Mouse (Mus musculus): ENCODE measurements around the gene Lamtor3.
"Not testable (repeated sequence)": the region's sequence is repeated elsewhere in the genome, so short reads cannot be mapped to it uniquely, and the experiment has no call there.

The Lamtor3 gene

GRCm38 (mm10) chr3:137918172-137918931 lies at the start of gene Lamtor3:
TSS of gene Lamtor3 (plus strand) at chr3:137918506.
- DNase-seq (ENCODE audit: low read depth, low spot score): peak; percentile 68

DNA sequence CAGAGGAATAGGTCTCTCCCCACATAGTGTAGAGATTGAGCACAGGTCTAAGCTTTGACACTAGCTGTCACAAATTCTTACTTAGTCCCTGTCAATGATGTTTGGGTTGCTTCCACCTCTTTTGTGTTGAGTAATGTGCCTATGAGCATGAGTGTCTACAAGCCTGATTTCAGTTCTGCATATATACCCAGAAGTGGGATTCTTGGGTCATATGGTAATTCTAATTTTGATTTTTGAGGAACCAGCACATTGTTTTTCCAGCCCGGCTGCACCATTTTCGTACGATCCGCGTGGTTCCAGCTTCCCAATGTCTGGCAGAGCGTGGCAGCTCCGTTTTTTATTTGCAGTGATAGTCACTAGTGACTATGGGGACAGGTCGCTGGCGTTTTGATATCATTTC lies 48.9 kb upstream of the Lamtor3 start:
- DNase-seq (ENCODE audit: low read depth, low spot score): no peak

- no peak for DNase-seq (ENCODE audit: low read depth, low spot score)
Observed at GRCm38 (mm10) chr3:137879313-137879712, 39.0 kb upstream of the Lamtor3 start.

DNA sequence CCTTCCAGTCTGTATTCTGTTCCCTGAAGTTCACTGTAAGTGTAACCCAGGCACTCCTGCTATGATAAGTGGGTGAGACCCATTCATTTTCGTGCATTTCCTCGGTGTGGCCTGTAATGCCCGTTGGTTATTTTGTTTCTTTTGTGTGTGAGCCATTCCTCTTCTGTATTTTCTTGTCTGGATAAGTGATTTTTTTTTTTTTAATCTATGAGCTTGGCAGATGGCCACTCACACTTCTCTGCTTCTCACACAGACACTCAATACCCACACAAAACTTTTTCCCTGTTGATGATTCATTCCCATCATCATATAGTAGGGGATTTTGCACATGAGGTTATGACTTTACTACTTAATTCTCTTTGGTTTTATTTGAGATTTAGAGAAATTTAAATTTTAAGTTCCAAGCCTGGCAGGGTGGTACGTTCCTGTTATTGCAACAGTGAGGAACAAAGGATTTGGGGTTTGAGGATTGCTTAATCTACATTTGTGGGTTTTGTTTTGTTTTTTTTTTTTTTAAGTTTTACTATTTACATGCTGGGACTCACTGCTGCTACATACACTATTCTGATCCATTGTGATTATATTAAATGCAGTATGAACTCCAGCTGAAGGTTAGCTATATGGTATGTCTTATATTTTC lies 38.1 kb upstream of the Lamtor3 start:
- no peak for DNase-seq (ENCODE audit: low read depth, low spot score)

GRCm38 (mm10) chr3:137881093-137881492 lies 37.2 kb upstream of the Lamtor3 start:
- DNase-seq (ENCODE audit: low read depth, low spot score): no peak

DNA sequence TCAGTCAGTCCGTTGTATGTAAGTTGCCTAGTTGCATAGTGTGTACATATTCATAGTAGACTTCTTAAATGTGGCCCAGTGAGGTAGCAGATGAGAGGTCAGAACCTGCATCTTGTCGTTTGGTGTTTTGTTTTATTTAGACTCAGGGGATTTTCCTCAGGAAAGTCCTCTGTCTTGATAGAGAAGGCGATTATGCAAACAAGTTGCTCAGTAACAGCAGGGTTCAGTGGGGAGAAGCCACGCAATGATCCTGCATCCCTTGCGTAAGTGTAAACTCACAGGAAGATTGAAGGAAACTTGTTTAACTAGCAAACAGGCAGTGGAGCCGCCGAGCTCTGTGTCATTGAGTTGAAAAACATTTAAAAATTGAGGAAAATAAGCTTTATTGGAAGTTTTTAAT lies 30.3 kb upstream of the Lamtor3 start:
- DNase-seq (ENCODE audit: low read depth, low spot score): no peak

DNA sequence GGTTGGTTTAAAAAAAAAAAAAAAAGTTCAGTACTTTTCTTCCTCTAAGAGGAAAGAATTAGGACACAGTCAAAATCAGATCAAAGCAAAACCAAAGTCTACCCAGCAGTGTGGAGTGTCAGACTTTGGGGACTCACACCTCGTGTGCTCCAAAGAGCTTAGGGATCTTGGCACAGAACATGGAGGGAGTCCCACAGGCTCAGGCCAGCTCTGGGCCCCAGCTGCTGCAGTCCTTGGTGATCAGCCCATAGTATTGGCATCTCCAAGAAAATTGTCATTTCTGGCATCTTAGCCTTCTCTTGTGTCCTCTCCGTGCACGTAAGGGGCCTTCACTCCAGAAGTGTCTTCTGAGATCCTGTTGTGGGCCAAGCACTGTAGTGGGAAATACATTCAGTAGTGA lies 27.2 kb upstream of the Lamtor3 start:
- no peak for DNase-seq (ENCODE audit: low read depth, low spot score)

DNA sequence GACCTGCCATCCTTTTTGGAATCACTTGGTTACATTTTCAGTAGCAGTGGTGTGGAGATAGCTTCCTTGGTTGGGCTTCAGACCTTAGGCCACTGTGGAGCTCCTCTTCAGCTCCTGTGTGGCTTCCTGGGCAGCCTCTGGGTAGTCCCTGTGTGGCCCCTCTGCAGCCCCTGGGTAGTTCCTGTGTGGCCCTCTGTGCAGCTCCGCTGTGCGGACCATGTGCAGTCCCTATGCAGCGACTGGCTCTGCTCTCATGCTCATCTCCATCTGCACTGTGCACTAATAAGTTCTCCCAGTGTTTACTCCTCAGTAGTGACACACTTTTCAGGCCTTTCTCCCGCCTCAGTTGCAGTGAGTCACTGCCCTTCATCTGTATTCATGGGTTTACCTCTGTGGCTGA lies 26.2 kb upstream of the Lamtor3 start:
- DNase-seq (ENCODE audit: low read depth, low spot score): no peak

DNA sequence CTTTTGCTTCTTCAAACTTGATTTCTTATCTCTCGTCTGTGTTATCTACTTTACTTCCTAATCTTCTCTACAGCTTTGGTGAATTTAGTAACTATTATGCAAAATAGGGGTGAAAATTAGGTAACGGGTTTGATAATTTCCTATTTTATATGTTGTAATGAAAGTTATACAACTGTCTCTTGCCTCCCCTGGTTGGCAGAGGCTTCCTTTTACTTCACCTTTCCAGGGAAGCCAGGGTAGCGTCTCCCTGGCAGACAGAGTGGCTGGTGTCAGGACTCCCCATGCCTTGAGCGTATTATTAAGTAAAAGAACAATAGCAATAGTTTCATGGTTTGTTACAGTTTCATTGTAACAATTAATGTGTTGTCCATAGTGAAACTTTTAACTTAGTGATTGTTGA lies 24.5 kb upstream of the Lamtor3 start:
- DNase-seq (ENCODE audit: low read depth, low spot score): no peak

- peak; percentile 36 for DNase-seq (ENCODE audit: low read depth, low spot score)
Observed at GRCm38 (mm10) chr3:137895196-137895595, 23.1 kb upstream of the Lamtor3 start.

DNA sequence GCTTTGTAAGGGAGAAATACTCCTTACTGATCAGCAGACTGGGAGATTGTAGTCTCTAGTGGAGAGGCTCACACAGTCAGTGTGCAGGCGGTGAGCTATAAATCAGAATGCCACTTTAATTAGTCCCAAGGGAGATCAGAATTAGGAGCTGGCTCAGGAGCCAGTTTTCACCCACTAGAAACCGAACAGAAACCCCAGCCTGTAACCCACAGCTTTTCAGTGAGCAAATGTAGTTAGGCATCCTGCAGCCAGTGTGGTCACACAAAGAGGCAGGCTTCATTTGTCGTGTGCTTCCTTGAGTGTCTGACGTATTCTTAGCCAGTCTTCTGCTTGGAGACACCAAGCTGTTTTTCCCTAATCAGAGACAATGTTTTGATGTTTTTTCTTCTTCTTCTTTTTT lies 21.9 kb upstream of the Lamtor3 start:
- no peak for DNase-seq (ENCODE audit: low read depth, low spot score)

DNA sequence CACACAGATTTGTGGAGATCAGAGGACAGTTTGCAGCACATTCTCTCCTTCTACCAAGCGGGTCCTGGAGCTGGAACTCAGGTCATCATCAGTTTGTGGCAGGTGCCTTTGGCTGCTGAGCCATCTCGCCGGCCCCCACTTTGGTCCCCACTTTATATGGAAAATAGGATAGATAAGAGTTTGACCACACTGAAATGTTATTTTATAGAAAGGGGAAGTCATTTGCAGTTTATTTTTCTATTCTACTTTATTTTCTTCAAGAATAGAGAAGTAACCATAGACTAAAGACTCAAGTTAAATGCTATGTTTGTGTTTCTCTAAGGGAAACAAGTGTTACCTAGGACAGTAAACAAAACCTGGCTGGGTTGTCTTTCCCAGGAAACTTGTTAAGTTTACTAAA lies 21.4 kb upstream of the Lamtor3 start:
- DNase-seq (ENCODE audit: low read depth, low spot score): no peak

- DNase-seq (ENCODE audit: low read depth, low spot score): no peak
Observed at GRCm38 (mm10) chr3:137897685-137898084, 20.6 kb upstream of the Lamtor3 start.

GRCm38 (mm10) chr3:137900149-137900548 lies 18.2 kb upstream of the Lamtor3 start:
- no peak for DNase-seq (ENCODE audit: low read depth, low spot score)

DNA sequence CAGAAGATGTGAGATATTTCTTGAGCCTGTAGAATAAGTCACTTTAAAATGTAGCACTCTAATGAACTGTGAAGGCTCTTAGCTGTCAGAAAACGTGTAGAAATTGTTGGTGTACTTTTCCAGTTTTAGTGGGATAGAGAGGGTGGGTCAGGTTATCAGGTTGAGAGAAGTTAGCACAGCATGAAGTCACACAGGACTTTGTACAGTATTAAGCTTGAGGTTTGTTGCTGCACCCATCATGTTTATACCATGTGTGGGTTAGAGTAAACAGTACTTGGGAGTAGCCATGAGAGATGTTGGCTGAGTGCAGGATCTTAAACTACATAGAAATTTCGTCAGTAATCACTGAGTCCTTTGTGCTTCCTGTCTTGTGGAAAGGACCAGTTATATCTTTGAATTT lies 5.2 kb upstream of the Lamtor3 start:
- DNase-seq (ENCODE audit: low read depth, low spot score): no peak

DNA sequence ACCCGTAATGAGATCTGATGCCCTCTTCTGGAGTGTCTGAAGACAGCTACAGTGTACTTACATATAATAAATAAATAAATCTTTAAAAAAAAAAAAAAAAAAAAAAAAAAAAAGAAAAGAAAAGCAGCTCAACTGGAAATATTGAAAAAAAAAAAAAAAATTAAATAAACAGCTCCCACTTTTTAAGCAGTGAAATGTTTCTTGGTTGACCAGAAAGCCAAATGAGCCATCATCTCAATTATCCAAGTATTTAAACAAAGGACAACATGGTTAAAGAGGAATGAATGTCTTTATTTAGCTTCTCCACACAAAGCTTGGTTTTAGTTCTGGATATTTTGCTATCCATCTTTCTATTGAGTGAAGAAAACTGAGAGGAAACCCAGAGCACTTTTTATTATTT lies 3.7 kb upstream of the Lamtor3 start:
- DNase-seq (ENCODE audit: low read depth, low spot score): not testable (repeated sequence)

DNA sequence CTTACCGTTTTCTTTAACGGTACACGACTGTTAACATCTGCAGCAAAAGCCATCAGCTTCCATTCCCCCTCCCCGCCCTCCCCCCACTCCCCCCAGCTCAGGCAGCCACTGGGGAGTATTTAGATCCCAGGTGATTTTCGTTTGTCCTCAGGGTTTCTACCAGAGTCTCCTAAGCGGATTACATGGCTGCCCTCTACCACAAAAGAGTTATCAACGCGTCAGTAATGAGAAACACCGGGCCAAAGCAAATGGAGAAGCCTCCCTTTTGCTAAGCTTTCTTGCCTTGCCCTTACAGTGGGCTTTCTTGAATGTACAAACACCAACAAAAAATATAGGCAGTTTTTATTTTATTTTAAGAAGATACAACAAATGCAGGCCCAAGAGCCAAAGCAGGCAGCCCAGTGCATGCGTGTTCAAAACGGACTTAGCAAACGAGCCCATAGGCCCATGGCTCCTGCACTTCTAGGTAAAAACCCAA lies 573 bp upstream of the Lamtor3 start:
- DNase-seq (ENCODE audit: low read depth, low spot score): no peak

DNA sequence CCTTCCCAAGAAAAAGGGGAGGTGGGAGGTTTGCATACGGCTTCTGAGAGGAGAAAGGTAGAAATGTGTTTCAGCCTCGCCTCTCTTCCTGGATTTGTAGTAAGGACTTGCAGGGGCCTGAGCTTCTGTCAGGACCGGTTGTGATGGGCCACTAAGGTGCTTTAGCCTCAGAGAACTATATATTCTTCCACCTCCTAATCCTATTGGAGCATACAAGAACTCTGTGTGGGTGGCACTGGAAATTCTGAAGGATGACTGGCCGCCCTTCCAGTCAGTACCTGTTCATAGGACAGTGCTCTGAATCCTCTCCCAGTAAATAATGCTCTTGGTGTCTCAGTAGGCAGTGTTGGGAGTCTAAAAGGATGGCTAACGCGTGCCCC lies 616 bp downstream of the Lamtor3 start:
- no peak for DNase-seq (ENCODE audit: low read depth, low spot score)

GRCm38 (mm10) chr3:137919398-137919797 lies 1.1 kb downstream of the Lamtor3 start:
- no peak for DNase-seq (ENCODE audit: low read depth, low spot score)

DNA sequence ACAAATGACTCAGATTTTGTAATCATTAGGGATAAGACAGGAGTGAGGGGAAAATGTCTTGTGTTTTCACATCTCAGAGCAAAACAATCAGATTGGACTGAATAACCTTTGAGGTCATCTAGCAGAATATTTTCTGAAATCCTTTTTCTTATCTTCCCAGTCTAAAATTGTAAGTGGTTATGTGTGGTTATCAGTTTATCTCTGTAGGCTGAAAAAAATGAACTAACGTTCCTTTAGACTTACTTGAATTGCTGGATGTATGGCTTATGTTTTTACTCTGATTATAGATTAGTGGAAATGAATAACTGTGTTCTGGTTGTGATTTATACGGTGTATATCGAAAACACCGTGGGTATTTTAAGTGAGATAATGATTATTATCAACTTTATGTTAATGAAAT lies 2.3 kb downstream of the Lamtor3 start:
- no peak for DNase-seq (ENCODE audit: low read depth, low spot score)

GRCm38 (mm10) chr3:137927010-137927409 lies 8.7 kb downstream of the Lamtor3 start:
- DNase-seq (ENCODE audit: low read depth, low spot score): no peak

- DNase-seq (ENCODE audit: low read depth, low spot score): no peak
Observed at GRCm38 (mm10) chr3:137929940-137930339, 11.6 kb downstream of the Lamtor3 start.

GRCm38 (mm10) chr3:137932748-137933147 lies 14.4 kb downstream of the Lamtor3 start:
- no peak for DNase-seq (ENCODE audit: low read depth, low spot score)
